Mouse (Mus musculus) layer of hippocampus, postnatal 36 days (tissue): ENCODE measurements around the gene Tpra1. TPM values are rescaled to one million over a fixed set of nuclear protein-coding genes. Genes with fewer than 3 reads are reported as not detected.
A peak's percentile ranks its signal among the peaks of the same experiment; 100 is the strongest.

Source experiments
- DNase-seq, 2 experiments: peaks; one replicate each; pipeline ENCODE4 v3.0.0; 2022
- total RNA-seq, 2 experiments: library from RNA; stranded (reverse); gene quantifications; 2 replicates each; pipeline ENCODE4 v1.2.3; 2021

The Tpra1 gene
- total RNA-seq = 10 to 100 TPM; 45.8 to 48.5 TPM

DNA sequence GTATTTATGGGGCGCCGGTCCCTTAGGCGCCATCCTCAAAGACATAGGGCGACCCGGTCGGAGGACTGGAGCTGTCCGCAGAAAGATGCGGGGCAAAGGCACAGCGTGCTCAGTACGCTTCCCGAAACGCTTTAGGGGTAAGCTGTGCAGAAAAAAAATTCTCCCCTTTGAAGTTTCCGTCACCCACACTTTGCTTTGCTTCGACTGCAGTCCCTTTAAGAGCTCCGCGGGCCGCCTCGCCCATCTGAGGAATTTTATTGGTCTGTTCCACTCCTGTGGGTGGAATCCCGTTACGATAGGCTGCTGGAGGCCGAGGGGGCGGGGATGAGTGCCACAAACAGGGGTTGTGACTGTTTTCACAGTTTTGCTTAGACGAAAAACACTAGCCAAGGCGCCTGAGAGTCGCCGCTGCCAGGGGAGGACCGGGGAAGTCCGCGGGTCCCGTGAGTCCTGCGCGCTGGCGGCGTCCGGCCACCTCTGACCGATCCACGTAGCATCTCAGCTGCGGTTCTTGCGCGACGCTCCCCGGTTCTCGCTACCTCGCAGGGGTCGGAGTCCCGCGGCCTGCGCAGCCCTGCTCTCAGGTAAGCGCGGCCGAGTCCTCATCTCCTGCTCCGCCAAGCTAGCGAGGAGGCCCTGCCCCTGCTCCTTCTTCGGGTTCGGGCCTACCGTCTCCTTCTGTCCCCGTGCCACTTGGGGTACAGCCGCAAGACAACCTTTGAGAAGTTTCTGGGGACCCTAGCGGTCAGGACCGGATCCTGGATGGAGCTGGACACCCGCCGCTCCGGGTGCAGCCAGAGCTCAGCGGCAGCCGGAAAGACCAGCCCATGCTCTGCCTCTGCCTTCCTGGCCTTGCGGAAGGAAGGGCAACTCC is at the start of gene Tpra1:
TSS of gene Tpra1 (plus strand) at position 305 of the 874 bp plus-strand sequence.
- DNase-seq = peak; percentile 91 to 92

- no peak for DNase-seq
These were observed 47.5 kb upstream of the Tpra1 start for GRCm38 (mm10) chr6:88854509-88854908.

- no peak for DNase-seq
These were observed 46.4 kb upstream of the Tpra1 start for GRCm38 (mm10) chr6:88855636-88856035.

DNA sequence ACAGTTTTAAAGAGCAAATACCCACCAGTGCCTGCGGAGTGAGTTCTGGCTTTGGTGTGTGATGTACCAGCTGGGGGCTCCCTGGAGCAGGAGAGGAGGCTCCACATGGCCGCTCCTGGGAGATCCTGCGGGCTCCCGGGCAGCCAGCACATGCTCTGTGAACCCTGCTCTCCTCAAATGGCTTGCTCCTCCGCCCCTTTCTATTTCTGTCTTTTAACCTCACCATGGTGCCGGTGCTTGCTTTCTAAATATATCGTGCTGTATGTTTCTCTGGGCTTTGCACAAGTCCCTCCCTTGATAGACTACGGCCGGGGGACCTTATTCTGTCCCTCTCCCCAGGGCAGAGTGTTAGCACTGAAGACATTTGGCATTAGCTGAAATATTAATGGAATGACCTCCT is 44.8 kb upstream of the Tpra1 start:
- DNase-seq = no peak

GRCm38 (mm10) chr6:88857830-88858229 is 44.2 kb upstream of the Tpra1 start:
- DNase-seq = no peak

DNA sequence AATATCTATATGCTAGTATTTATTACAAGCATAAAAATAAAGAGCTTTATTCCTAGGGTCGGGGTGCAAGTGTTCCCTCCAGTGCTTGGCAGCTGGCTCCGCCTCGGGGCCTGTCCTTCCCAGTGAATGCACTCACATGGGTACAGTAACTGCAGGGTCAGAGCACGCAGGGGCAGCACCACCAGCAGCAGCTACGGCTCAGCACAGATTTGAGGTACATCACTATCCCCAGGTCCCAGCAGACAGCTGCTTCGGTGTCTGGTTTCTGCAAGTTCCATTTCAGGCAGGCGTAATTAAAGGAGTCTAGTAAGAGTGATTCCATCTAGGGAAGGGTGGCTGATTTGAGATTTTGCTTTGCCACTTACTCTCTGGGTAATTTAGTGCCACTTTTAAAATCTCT is 43.7 kb upstream of the Tpra1 start:
- no peak for DNase-seq

- no peak for DNase-seq
These were observed 41.1 kb upstream of the Tpra1 start for GRCm38 (mm10) chr6:88860914-88861313.

- DNase-seq = no peak
These were observed 36.3 kb upstream of the Tpra1 start for GRCm38 (mm10) chr6:88865704-88866103.

GRCm38 (mm10) chr6:88869459-88869858 is 32.6 kb upstream of the Tpra1 start:
- peak in 1 of 2 experiments; percentile 37 for DNase-seq

DNA sequence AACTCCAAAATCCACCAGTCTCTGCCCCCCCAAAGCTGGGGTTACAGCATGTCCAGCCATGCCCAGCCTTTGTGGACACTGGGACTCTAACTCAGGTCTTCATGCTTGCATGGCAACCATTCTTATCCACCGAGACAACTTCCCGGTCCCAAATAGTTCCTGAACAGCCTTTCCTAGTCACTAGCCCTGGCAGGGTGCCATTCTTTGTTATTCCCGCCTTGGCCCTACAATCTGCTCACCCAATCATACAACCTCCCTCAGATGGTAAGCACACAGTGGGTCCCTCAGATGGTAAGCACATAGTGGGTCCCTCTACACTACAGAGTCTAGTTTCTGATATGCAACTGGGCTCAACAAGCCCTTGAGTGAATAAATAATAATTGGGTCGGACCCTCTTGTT is 31.5 kb upstream of the Tpra1 start:
- DNase-seq = no peak

- peak; percentile 50 to 57 for DNase-seq
These were observed 30.5 kb upstream of the Tpra1 start for GRCm38 (mm10) chr6:88871546-88871945.

DNA sequence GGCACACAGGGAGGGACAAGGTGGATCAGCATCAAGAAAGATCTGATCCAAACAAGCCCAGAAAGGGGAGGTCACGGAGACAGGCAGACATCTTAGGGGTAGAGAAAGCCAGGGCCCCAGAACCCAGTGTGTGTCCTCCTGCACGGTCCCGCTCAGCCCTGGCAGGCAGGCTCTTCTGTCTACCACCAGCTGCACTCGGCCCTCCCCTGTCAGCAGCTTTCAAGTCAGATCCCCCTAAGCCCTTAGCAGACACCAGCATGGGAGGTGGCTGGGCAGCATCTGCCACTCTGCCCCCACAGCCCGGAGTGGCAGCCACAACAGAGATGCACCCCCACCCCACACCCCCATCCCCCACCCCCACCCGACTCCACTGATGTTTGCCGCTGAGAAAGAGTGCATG is 29.2 kb upstream of the Tpra1 start:
- no peak for DNase-seq

DNA sequence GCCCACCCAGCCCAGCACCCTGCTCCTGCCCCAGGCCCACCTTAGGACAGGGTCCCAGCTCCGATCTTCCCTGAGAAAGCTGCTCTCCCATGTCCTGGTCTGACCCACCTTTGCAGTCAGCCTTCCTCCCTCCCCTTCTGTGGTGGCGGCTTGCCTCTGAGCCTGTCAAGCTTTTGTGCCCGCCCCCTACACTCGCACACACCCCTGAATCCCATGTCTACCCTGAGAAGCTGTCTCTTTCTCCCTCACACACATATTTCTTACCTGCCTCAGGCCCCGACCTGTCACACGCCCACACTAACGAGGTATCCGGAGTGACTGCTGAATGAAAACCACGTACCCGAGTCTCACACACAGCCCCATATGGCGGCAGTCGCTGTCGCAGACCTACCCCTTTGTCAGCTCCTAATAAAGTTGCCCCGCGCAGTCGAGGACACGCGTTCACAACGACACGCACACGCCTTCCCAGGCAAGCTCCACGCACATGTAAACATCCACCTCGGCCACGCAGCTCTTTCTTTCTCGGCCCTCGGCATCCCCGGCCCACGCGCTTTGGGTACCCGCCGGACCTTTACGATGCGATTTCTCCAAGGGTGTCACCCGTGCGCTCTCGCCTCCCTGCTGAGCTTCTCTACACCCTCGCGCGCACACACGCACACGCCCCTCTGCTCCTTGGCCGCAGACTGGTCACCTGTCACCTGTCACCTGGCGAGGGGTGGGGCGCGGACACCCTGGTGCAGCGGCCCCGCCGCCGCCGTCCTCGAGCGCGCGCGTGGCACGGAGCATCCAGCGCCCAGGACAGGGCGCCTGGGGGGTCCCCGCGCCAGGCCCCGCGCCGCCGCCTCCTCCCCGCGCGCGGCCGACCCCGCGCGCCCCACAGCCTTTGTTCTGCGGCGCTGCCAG is 27.8 kb upstream of the Tpra1 start:
- peak; percentile 45 to 49 for DNase-seq

DNA sequence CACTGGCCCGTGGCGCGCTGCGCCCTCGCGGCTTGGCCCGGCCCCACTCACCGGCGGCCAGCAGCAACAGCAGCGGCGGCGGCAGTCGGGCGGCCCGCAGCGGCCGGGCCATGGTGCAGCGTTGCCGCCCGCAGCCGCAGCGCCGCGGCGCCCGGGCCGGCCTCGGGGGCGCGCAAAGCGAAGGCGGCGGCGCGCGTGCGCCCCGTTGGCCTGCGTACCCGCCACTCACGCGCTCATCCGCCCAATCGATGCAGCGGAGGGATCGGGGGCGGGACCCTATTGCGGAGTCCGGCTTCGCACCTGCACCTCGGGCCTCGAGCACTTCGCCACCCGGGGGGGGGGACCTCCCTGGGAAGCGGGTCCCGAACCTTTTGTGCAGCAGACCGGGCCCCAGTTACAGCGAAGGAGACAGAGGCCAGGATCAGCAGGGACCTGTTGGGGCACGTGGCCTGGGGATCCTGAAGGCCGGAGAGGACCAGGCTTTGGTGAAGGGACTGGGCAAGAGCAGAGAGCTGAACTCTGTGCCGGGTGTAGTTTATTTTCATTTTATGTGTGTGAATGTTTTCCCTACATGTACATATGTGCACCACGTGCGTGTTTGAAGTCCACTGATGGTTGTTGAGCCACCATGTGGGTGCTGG is 27.1 kb upstream of the Tpra1 start, which contains the start of gene Podxl2:
TSS of gene Podxl2 (minus strand) at position 177 of the 641 bp plus-strand sequence.
- DNase-seq = peak; percentile 72 to 80

GRCm38 (mm10) chr6:88879471-88879870 is 22.6 kb upstream of the Tpra1 start:
- no peak for DNase-seq

DNA sequence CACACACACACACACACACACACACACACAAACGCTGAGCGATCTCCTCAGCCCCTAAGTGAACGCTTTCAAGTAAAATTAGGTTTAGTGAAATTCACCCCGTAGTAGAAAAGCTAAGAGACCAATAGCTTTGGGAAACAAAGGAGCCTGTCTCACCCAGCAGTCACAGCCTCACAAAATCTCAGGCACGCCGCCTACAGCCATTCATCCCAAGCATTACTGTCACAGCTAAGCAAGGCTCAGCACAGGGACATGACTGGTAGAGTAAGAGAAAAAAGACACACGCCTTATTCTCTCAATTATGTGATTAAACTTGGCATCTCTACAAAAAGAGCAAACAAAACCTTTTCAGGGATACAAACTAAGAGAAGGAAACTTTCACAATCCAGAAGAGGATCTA is 20.7 kb upstream of the Tpra1 start:
- DNase-seq = no peak

DNA sequence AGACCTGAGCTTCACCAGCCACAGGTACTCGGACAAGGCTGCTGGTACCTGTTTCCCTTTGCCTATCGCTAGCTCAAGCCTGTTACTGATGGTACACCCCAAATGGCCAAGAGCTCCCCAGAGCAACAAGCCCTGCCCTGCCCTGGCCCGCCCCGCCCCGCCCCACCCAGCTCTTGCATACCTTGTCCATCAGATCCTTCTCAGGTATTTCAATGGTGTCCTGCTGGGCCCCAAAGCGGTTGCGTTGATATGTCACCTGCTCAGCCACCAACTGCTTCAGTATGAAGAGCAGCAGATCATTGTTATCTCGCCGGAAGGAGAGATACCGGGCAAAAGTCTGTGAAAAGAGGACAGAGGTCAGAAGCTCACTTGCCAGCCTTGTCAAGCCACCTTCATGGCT is 17.9 kb upstream of the Tpra1 start:
- DNase-seq = no peak

DNA sequence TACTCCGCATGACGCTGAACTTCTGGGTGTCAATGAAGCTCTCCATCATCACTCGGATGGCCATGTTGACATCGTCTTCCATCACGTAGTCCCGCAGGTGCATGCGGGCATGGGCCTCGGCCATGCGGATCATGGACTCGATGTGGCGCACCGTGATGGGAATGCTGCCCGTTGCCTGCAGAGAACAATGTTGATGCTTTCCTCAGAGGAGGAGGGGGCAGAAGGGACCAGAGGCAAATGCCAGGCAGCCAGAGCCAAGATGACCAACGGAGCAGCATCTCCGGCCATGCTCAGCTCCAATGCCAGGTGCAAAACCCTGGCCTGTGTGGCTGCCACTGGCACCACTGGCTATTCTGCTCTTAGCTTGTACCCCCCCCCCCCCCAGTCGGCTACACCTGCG is 17.4 kb upstream of the Tpra1 start:
- DNase-seq = no peak

DNA sequence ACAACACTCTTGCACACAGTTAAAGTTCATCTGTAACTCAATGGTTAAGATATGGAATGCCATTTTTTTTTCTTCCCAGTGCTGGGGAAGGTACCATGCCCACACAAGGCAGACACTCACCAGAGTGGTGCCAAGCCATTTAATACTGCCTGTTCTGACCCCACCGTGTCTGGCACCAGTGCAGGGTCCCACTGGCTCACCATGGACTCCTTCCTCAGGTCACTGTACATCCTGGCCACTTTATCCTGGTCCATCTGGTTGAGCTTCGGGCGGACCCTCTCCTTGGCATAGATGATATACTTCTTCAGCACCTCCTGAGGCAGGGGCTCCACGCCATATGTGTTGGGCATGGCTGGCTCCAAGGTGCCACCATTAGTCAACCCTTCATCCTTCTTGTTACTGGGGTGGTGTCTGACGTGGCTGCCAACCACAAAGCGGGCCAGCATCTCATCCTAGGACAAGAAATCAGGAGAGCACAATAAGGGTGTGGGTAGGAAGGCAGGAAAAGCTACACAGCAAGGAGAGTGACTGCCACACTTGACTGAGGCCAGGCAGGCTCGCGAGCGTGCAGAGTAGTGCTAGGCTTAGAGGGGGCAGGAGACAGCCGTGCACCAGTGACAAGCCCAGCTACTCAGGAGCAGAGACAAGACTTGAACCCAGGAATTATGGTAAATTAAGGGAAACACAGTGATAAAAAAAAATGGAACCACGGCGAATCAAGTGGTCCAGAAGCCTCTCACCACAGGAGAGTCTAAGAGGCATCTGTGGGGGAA is 16.2 kb upstream of the Tpra1 start:
- DNase-seq = no peak

GRCm38 (mm10) chr6:88886417-88886967 is 15.6 kb upstream of the Tpra1 start:
- DNase-seq = no peak

GRCm38 (mm10) chr6:88889410-88890042 is 12.5 kb upstream of the Tpra1 start:
- DNase-seq = no peak
